Mouse (Mus musculus): Measurements from ENCODE around the gene Bend6. TPM values are rescaled to one million over a fixed set of nuclear protein-coding genes. Genes with fewer than 3 reads are reported as not detected.

Bend6 gene
- polyA plus RNA-seq, 1 experiment from 2014 or later = 4.7 TPM

Other genes starting within 250 kb of the Bend6 start
- gene Prim2, start 238.0 kb downstream of the Bend6 start, polyA plus RNA-seq (2014; fragmentation: Nextera tagmentation; extraction: Ambion mirVana) = 15.6 and 16.5 TPM in 2 replicates
- gene Rab23, start 187.9 kb downstream of the Bend6 start, polyA plus RNA-seq (2014; fragmentation: Nextera tagmentation; extraction: Ambion mirVana) = 11.0 and 13.5 TPM in 2 replicates
- 85.3 and 91.7 TPM in 2 replicates for gene Bag2, start 150.0 kb downstream of the Bend6 start, polyA plus RNA-seq (2014; fragmentation: Nextera tagmentation; extraction: Ambion mirVana)
- 18.3 and 18.7 TPM in 2 replicates for gene Zfp451, start 93.2 kb downstream of the Bend6 start, polyA plus RNA-seq (2014; fragmentation: Nextera tagmentation; extraction: Ambion mirVana)
- gene Dst, start 409 bp upstream of the Bend6 start, polyA plus RNA-seq (2014; fragmentation: Nextera tagmentation; extraction: Ambion mirVana) = 38.2 and 38.6 TPM in 2 replicates